ENCODE assay signal across 1 mouse cellular context in the genomic region with DNA sequence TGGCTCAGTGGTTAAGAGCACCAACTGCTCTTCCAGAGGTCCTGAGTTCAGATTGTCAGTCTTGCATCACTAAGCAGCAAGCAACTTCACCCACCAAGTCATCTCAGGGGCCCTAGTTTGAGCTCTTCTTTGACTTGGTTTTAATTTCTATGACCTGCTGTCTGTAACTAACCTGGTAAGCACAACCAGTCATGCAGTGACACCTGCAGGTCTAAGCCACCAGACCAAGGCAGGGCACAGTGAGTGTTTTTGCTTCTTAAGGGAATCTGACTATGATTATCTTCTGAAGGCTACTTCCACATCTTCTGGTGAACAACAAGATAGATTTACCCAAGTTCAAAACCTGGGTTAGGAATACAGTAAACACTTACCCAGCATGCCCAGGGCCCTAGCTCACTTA.
TF ChIP-seq lines count a peak whose summit lies in the region.

No protein-coding gene starts in this region.

TF ChIP-seq in CH12.LX, 34 proteins besides CTCF, POLR2A, EP300 and RAD21:
- TF ChIP-seq UBTF (IDR thresholded peaks at IDR 0.05; ENCODE audit: low read depth, low read length) (no peak), SMC3 (IDR thresholded peaks at IDR 0.05; ENCODE audit: low read depth, low read length) (peak; percentile 27)
